ENCODE assay signal across 12 mouse cellular contexts in the genomic region with DNA sequence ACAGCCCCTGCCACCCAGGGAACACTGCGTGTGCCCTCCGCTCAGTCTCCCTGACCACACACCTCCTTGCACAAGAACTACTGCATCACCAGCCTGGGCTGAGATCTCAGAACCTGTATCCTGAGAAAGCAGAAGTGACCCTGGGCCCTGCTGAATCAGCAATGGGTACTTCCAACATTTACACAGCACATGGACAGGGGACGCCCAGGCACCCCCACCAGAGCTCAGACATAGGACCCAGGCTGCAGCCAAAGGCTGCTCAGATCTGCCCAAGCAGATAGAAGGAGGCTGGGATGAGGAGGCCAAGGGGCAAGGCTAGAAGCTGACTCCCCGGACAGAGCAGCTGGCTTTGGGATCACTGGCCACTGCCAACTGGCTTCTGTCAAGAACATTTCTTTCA. TPM values are rescaled to one million over a fixed set of nuclear protein-coding genes. Genes with fewer than 3 reads are reported as not detected.
DNase-seq lines count a peak whose midpoint lies in the region; ATAC-seq and TF ChIP-seq lines count a peak whose summit lies in the region.
"Had no signal": no experiment of that assay in that cellular context is flagged by ENCODE, and none has a peak within 500 bp of the region (broad histone marks: within the 10 kb centered on the region; RNA-seq: fewer than 3 reads in every experiment).

No protein-coding gene starts in this region.

- no peak overlapping the region for H3K27ac ChIP-seq in heart, embryonic 11.5 days (ENCODE audit: low read depth, low read length)
- no peak overlapping the region for H3K27ac ChIP-seq in intestine, postnatal 0 days (ENCODE audit: low read depth, low read length)
- H3K27ac ChIP-seq: hindbrain, embryonic 10.5 days; liver, embryonic 13.5 days had no signal

- H3K4me1 ChIP-seq in heart, embryonic 11.5 days (ENCODE audit: control insufficient read depth, insufficient read depth, low read length) = peaks cover 7% of the 10 kb centered on the region
- H3K4me1 ChIP-seq in lung, adult 2 months (ENCODE audit: control insufficient read depth, insufficient read depth, low read length) = peaks cover 3% of the 10 kb centered on the region; the same call in 1 of the 2 replicates
- no peaks in the 10 kb centered on the region for H3K4me1 ChIP-seq in intestine, postnatal 0 days (replicated peaks; ENCODE audit: control insufficient read depth, insufficient read depth, low read length)
- H3K4me1 ChIP-seq: liver, embryonic 13.5 days had no signal

- H3K4me2 ChIP-seq in heart, embryonic 11.5 days = no peak overlapping the region
- no peak overlapping the region for H3K4me2 ChIP-seq in intestine, postnatal 0 days (replicated peaks; ENCODE audit: low read depth)
- H3K4me2 ChIP-seq: liver, embryonic 13.5 days had no signal

- no peak for TF ChIP-seq CTCF in lung, adult 2 months (IDR thresholded peaks at IDR 0.05; ENCODE audit: insufficient read depth, low read length)
- TF ChIP-seq CTCF in intestine, postnatal 0 days (IDR thresholded peaks at IDR 0.05; ENCODE audit: low read depth) = no peak

- H3K9me3 ChIP-seq in heart, embryonic 11.5 days (replicated peaks; ENCODE audit: control insufficient read depth, low read length) = no peaks in the 10 kb centered on the region
- no peaks in the 10 kb centered on the region for H3K9me3 ChIP-seq in intestine, postnatal 0 days (ENCODE audit: control insufficient read depth)
- H3K9me3 ChIP-seq: hindbrain, embryonic 10.5 days; liver, embryonic 13.5 days had no signal

- TF ChIP-seq POLR2A in lung, adult 2 months (IDR thresholded peaks at IDR 0.05; ENCODE audit: borderline replicate concordance, extremely low read depth, low read depth, low read length) = no peak

- no peak for ATAC-seq in heart, embryonic 11.5 days (replicated peaks; ENCODE audit: insufficient number of reproducible peaks, low FRiP score, low TSS enrichment)
- ATAC-seq in monocyte, adult 5-6 weeks (replicated peaks; ENCODE audit: insufficient number of reproducible peaks, low FRiP score, low TSS enrichment, poor library complexity, severe bottlenecking) = peak; percentile 78
- no peak for ATAC-seq in intestine, postnatal 0 days

- peaks cover 45% of the 10 kb centered on the region for H3K27me3 ChIP-seq in heart, embryonic 11.5 days (ENCODE audit: control insufficient read depth, insufficient read depth, low read length)
- no peaks in the 10 kb centered on the region for H3K27me3 ChIP-seq in intestine, postnatal 0 days (replicated peaks; ENCODE audit: control insufficient read depth, insufficient read depth, low read length)

- no peak overlapping the region for H3K9ac ChIP-seq in heart, embryonic 11.5 days (ENCODE audit: low read depth, low read length)
- no peak overlapping the region for H3K9ac ChIP-seq in intestine, postnatal 0 days (ENCODE audit: low read depth, low read length)
- H3K9ac ChIP-seq: liver, embryonic 13.5 days had no signal

- DNase-seq in heart, adult 9 months (ENCODE audit: low spot score in 2 of 2) = peak; percentile 57 to 70
- peak; percentile 33 to 45 for DNase-seq in lung, adult 18-20 months
- no peak for DNase-seq in lung, adult 2 months
- peak; percentile 65 for DNase-seq in gastrocnemius, postnatal 14 days
- DNase-seq in right cerebral cortex, postnatal 4 days = no peak
- DNase-seq: liver, embryonic 13.5 days; right cerebral cortex, adult 18-20 months; thymus, adult 2 months had no signal

- 72% methylated on average over 4 of the region's 4 CpGs for WGBS in heart, embryonic 11.5 days (ENCODE audit: insufficient replicate concordance)
- WGBS in lung, adult 2 months = 68% methylated on average over 4 of the region's 4 CpGs
- 85% methylated on average over 4 of the region's 4 CpGs for WGBS in intestine, postnatal 0 days

- intact Hi-C loops in gastrocnemius, postnatal 14 days (cut with DNase I; ENCODE audit: low total_unique reads) = no loop called here

- no peaks in the 10 kb centered on the region for H3K36me3 ChIP-seq in heart, embryonic 11.5 days (ENCODE audit: control insufficient read depth, insufficient read depth, low read length)
- H3K36me3 ChIP-seq in intestine, postnatal 0 days (ENCODE audit: control insufficient read depth, insufficient read depth) = no peaks in the 10 kb centered on the region
- H3K36me3 ChIP-seq: hindbrain, embryonic 10.5 days; liver, embryonic 13.5 days had no signal

- H3K4me3 ChIP-seq in heart, embryonic 11.5 days (ENCODE audit: low read depth, low read length) = no peak overlapping the region
- no peak overlapping the region for H3K4me3 ChIP-seq in lung, adult 2 months (replicated peaks; ENCODE audit: extremely low read depth, low read depth, low read length)
- no peak overlapping the region for H3K4me3 ChIP-seq in intestine, postnatal 0 days (ENCODE audit: low read depth, low read length)
- H3K4me3 ChIP-seq: hindbrain, embryonic 10.5 days; liver, embryonic 13.5 days had no signal

RNA-seq across cellular contexts. Expression of gene Cmklr1, which starts 5.7 kb away (rescaled TPM):
- 1.7 and 1.8 TPM in 2 replicates for polyA plus RNA-seq in heart, embryonic 11.5 days (2014; fragmentation: Nextera tagmentation; extraction: Ambion mirVana)
- 271 and 341 TPM in 2 replicates for polyA plus RNA-seq in lung, adult 2 months (2012; rRNA removed)
- 10 to 100 TPM; 14.6 to 14.8 TPM for total RNA-seq in gastrocnemius, postnatal 14 days (2021)
- 15.8 to 84.7 TPM (median 20.2 TPM) in 3 replicates for total RNA-seq in monocyte, adult 5-6 weeks (2017)
- polyA plus RNA-seq in intestine, postnatal 0 days (2015; fragmentation: Nextera tagmentation; extraction: Ambion mirVana) = 2.1 and 2.9 TPM in 2 replicates

Comparison
In these comparisons a context has a peak if more than half of its experiments do, and no peak if none do; other contexts are left out.
1. DNase-seq: peak in heart, adult 9 months (2 of 2), lung, adult 18-20 months (2 of 2) and gastrocnemius, postnatal 14 days (single experiment); none in lung, adult 2 months (single experiment) and right cerebral cortex, postnatal 4 days (single experiment).
2. RNA of gene Cmklr1, which starts 5.7 kb away (polyA plus RNA-seq): 271 to 341 TPM in lung, adult 2 months; 2.1 to 2.9 TPM in intestine, postnatal 0 days and 1.7 to 1.8 TPM in heart, embryonic 11.5 days; every median in the first group is over 10 times any median in the second.